30 mouse cellular contexts compared by ENCODE assay signal in the genomic region with DNA sequence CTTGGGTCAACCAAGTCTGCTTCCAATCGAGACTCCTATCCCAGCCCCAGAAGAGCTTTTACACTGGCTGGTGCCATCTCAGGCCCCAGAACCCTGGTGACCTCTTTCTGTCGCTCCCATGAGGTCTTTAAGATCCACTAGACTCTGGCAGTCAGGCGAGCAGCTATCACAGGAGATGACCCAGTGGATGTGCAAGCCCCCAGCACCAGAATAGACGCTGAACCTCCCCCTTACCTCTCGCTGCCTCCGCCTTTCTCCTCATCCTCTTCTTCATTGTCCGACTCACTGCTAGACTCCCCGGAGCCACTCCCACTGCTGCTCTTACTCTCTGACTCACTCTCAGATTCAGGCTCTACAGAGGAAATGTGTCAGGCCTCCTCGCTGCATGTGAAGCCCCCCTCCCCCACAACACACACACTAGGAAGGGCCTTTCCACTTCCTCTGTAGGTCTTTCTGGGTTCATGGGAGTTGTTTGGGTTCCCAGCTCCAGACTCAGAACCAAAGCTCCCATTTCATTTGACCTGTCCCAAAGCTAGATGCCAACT. TPM values are rescaled to one million over a fixed set of nuclear protein-coding genes. Genes with fewer than 3 reads are reported as not detected.
A peak's percentile ranks its signal among the peaks of the same experiment; 100 is the strongest.
DNase-seq lines count a peak whose midpoint lies in the region; ATAC-seq lines count a peak whose summit lies in the region.
"Had no signal": no experiment of that assay in that cellular context is flagged by ENCODE, and none has a peak within 500 bp of the region (broad histone marks: within the 10 kb centered on the region; RNA-seq: fewer than 3 reads in every experiment).

No protein-coding gene starts in this region.

- ATAC-seq in frontal cortex, adult (ENCODE audit: low TSS enrichment): 0 out of 2 replicates have a peak, but pooled peaks have one; percentile 36
- no peak for ATAC-seq in midbrain, embryonic 13.5 days
- ATAC-seq: activated CD4-positive, CD25-positive, alpha-beta regulatory T cell, adult 4 months; CD4-positive, CD25-positive, alpha-beta regulatory T cell, adult 4 months; forebrain, embryonic 15.5 days; hindbrain, embryonic 16.5 days; inflammation-experienced regulatory T-cells, adult 6 months; intestine, postnatal 0 days had no signal

- 79% methylated on average over 9 of the region's 9 CpGs for WGBS in midbrain, embryonic 10.5 days
- WGBS in midbrain, embryonic 13.5 days: 77% methylated on average over 9 of the region's 9 CpGs

- no peaks in the 10 kb centered on the region for H3K9me3 ChIP-seq in midbrain, embryonic 10.5 days (replicated peaks)
- H3K9me3 ChIP-seq in midbrain, embryonic 13.5 days: no peaks in the 10 kb centered on the region
- H3K9me3 ChIP-seq: embryonic facial prominence, embryonic 15.5 days; forebrain, embryonic 15.5 days; G1E; heart, embryonic 13.5 days; hindbrain, embryonic 12.5 days had no signal

- no peaks in the 10 kb centered on the region for H3K36me3 ChIP-seq in midbrain, embryonic 10.5 days
- H3K36me3 ChIP-seq in midbrain, embryonic 13.5 days: peaks cover 82% of the 10 kb centered on the region
- H3K36me3 ChIP-seq: embryonic facial prominence, embryonic 15.5 days; G1E; heart, embryonic 13.5 days had no signal

- no peak overlapping the region for H3K9ac ChIP-seq in midbrain, embryonic 13.5 days (replicated peaks)
- H3K9ac ChIP-seq: embryonic facial prominence, embryonic 15.5 days; forebrain, embryonic 15.5 days; heart, embryonic 13.5 days; hindbrain, embryonic 12.5 days had no signal

- H3K4me1 ChIP-seq in midbrain, embryonic 10.5 days: no peaks in the 10 kb centered on the region
- no peaks in the 10 kb centered on the region for H3K4me1 ChIP-seq in midbrain, embryonic 13.5 days (replicated peaks)
- H3K4me1 ChIP-seq: embryonic facial prominence, embryonic 15.5 days; forebrain, embryonic 15.5 days; heart, embryonic 13.5 days; hindbrain, embryonic 12.5 days had no signal

- H3K4me2 ChIP-seq in midbrain, embryonic 13.5 days (replicated peaks): no peak overlapping the region
- H3K4me2 ChIP-seq: embryonic facial prominence, embryonic 15.5 days; forebrain, embryonic 15.5 days; heart, embryonic 13.5 days; hindbrain, embryonic 12.5 days had no signal

- DNase-seq in frontal cortex, postnatal 25 days (ENCODE audit: low spot score in 2 of 2): no peak
- peak; percentile 7 for DNase-seq in midbrain, embryonic 10.5 days (ENCODE audit: low spot score)
- peak; percentile 26 for DNase-seq in 416B (ENCODE audit: low read depth)
- peak; percentile 71 for DNase-seq in brain, adult 2 months (ENCODE audit: low read depth, low spot score)
- no peak for DNase-seq in spleen, postnatal 36 days (ENCODE audit: low spot score in 2 of 2)
- no peak for DNase-seq in retina, postnatal 1 day
- DNase-seq: adrenal gland, postnatal 14 days; B cell, adult 2 months; cerebellum, adult 8-10 months; embryo, embryonic 11 days; gastrocnemius, adult 2 months; heart, adult 2 months; heart, postnatal 4 days had no signal

- H3K4me3 ChIP-seq in midbrain, embryonic 10.5 days: no peak overlapping the region
- H3K4me3 ChIP-seq in midbrain, embryonic 13.5 days (replicated peaks): no peak overlapping the region
- H3K4me3 ChIP-seq: embryonic facial prominence, embryonic 15.5 days; erythroblast, embryonic 14.5 days; forebrain, embryonic 15.5 days; gastrocnemius, adult 2 months; heart, adult 2 months; heart, embryonic 13.5 days; hindbrain, embryonic 12.5 days had no signal

- H3K27ac ChIP-seq in midbrain, embryonic 10.5 days (replicated peaks): no peak overlapping the region
- H3K27ac ChIP-seq in midbrain, embryonic 13.5 days: no peak overlapping the region
- H3K27ac ChIP-seq: embryonic facial prominence, embryonic 15.5 days; forebrain, embryonic 15.5 days; gastrocnemius, adult 2 months; heart, adult 2 months; heart, embryonic 13.5 days; hindbrain, embryonic 12.5 days had no signal

- peaks cover 26% of the 10 kb centered on the region for H3K27me3 ChIP-seq in midbrain, embryonic 10.5 days (ENCODE audit: low read depth, poor library complexity, severe bottlenecking)
- H3K27me3 ChIP-seq in midbrain, embryonic 13.5 days: no peaks in the 10 kb centered on the region
- H3K27me3 ChIP-seq: forebrain, embryonic 15.5 days had no signal

RNA-seq across cellular contexts. Expression of a gene that starts 9.7 kb away (rescaled TPM):
- 0.96 and 1.6 TPM in 2 replicates for polyA plus RNA-seq in midbrain, embryonic 10.5 days (2016; fragmentation: Nextera tagmentation; extraction: Ambion mirVana)
- polyA plus RNA-seq in midbrain, embryonic 13.5 days (2015; fragmentation: Nextera tagmentation; extraction: Ambion mirVana): 2.6 and 3.2 TPM in 2 replicates
- polyA plus RNA-seq: activated CD4-positive, CD25-positive, alpha-beta regulatory T cell, adult 4 months; erythroblast, embryonic 14.5 days; G1E had no signal

RNA-seq across cellular contexts. Expression of a gene that starts 28.7 kb away (rescaled TPM):
- polyA plus RNA-seq in midbrain, embryonic 10.5 days (2016; fragmentation: Nextera tagmentation; extraction: Ambion mirVana): 19.1 and 36.0 TPM in 2 replicates
- 110 and 117 TPM in 2 replicates for polyA plus RNA-seq in midbrain, embryonic 13.5 days (2015; fragmentation: Nextera tagmentation; extraction: Ambion mirVana)
- polyA plus RNA-seq: activated CD4-positive, CD25-positive, alpha-beta regulatory T cell, adult 4 months; CD4-positive, CD25-positive, alpha-beta regulatory T cell, adult 4 months; erythroblast, embryonic 14.5 days; G1E; inflammation-experienced regulatory T-cells, adult 6 months had no signal

RNA-seq across cellular contexts. Expression of a gene that starts 33.1 kb away (rescaled TPM):
- not detected in 2 replicates for polyA plus RNA-seq in midbrain, embryonic 10.5 days (2016; fragmentation: Nextera tagmentation; extraction: Ambion mirVana)
- not detected in 2 replicates for polyA plus RNA-seq in midbrain, embryonic 13.5 days (2015; fragmentation: Nextera tagmentation; extraction: Ambion mirVana)
- polyA plus RNA-seq: activated CD4-positive, CD25-positive, alpha-beta regulatory T cell, adult 4 months; CD4-positive, CD25-positive, alpha-beta regulatory T cell, adult 4 months; embryonic facial prominence, embryonic 11.5 days; embryonic facial prominence, embryonic 15.5 days; erythroblast, embryonic 14.5 days; forebrain, embryonic 11.5 days; forebrain, embryonic 15.5 days; G1E; heart, adult 2 months; heart, embryonic 13.5 days; heart, postnatal 0 days; hindbrain, embryonic 12.5 days; hindbrain, embryonic 16.5 days; inflammation-experienced regulatory T-cells, adult 6 months; intestine, postnatal 0 days; Patski had no signal

Comparison
In these comparisons a context has a peak if more than half of its experiments do, and no peak if none do; other contexts are left out.
1. DNase-seq: peak in midbrain, embryonic 10.5 days (single experiment), 416B (single experiment) and brain, adult 2 months (single experiment); none in frontal cortex, postnatal 25 days (0 of 2), spleen, postnatal 36 days (0 of 2) and retina, postnatal 1 day (single experiment).